Mouse (Mus musculus) Muller cell, postnatal 12 days (primary cell): ENCODE results near the gene Zfp935.
"Not testable (repeated sequence)": the region's sequence is repeated elsewhere in the genome, so short reads cannot be mapped to it uniquely, and the experiment has no call there.

ENCODE experiments used
- DNase-seq: peaks from one replicate; pipeline ENCODE4 v3.0.0-alpha.2; 2015; ENCODE audit errors: inconsistent ontology term

The Zfp935 gene

DNA sequence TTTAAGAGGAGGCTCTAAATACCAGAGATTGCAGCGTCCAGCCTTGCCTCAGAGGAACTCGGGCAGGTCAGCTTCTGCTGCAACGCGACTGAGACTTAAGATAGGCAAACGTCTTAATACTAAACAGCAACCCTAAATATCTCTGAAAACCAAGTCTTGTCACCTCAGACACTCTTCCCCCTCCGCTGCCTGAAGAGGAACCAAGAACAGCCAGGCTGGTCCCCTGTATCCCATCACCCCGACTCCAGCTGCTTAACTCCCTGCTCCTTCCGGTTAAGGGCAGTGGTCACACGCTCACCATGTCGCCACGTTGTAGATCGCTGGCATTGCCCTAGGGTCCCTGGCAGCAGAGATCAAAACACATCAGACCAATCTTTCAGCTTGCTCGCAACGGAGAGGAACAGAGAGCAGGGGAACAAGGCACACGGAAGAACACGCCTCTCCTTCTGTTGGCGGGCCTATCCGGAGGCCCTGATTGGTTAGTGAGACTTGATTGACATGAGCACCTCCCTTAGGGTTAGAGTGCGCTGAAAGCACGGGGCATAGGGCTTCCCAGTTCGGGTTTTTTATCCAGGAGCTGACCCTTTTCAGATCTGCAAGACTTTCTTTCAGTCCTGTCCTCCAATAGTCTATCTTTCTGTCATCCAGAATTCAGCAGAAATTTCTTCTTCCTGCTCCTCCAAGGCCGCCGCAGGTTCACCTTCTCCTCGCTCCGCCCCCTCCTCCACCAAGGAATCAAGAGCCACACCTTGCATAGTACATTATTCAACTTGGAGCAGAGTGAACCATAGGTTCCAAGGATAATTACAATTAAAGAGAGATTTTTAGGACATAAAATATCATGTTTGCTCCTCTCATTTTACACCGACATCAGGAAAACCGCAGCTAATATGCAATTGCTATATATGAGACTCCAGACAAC is at the start of gene Zfp935:
TSS of gene Zfp935 (minus strand) at position 323 of the 922 bp plus-strand sequence.
- DNase-seq, result peak; percentile 20

DNA sequence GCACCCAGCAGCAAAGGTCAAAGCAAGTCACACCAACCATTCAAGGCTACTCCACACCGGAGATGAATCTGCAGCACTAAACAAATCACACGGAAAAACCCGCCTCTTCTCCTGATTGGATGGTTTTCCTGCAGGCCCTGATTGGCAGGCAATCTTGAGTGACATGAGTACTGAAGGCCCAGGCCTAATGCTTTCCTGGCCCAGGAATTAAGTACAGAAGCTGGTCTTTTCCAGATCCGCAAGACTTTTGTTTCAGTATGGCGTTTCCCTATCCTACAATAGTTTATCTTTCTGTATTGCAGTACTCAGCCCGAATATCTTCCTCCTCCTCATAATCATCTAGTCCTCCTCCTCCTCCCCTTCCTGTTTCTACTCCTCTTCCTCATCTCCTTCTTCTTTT is 12.8 kb upstream of the Zfp935 start, which contains the start of gene Zfp934:
TSS of gene Zfp934 (minus strand) at position 101 of the 400 bp plus-strand sequence.
- not testable (repeated sequence) for DNase-seq

DNA sequence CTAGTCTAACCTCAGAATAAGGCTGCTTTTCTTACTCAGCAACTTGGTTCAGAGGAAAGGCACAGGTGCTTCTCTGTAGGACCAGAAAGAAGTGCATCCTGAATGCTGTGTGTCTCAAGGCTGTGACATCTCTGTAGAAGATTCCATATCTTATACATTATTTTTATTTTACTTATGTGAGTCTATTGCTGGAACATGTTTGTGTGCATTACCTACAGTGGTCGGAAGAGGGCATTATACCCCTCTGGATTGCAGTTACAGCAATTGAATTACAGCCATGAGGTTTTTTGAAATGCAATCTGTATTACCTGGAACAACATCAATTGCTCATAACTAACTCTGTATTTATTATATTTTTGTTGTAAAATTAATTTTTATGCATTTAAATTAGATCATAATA is 3.4 kb upstream of the Zfp935 start:
- DNase-seq, result not testable (repeated sequence)

DNA sequence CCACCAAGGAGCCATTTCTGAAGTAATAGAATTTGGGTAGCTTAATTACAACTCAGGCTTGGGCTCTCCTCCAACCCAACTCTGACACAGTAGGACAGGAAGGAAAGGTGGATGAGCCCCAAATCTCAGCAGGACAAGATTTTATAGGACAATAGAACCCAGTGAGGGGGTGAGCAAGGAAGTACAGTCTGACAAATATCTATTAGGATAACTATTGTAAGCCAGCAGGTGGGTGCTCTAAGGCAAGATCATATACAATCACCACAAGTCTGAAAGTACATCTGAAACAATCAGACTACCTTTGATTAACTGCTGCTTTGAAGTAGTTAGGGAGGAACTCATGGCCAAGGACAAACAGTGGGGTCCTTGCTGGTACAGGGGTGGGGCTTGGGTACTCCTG is 28.2 kb downstream of the Zfp935 start:
- DNase-seq, result not testable (repeated sequence)

DNA sequence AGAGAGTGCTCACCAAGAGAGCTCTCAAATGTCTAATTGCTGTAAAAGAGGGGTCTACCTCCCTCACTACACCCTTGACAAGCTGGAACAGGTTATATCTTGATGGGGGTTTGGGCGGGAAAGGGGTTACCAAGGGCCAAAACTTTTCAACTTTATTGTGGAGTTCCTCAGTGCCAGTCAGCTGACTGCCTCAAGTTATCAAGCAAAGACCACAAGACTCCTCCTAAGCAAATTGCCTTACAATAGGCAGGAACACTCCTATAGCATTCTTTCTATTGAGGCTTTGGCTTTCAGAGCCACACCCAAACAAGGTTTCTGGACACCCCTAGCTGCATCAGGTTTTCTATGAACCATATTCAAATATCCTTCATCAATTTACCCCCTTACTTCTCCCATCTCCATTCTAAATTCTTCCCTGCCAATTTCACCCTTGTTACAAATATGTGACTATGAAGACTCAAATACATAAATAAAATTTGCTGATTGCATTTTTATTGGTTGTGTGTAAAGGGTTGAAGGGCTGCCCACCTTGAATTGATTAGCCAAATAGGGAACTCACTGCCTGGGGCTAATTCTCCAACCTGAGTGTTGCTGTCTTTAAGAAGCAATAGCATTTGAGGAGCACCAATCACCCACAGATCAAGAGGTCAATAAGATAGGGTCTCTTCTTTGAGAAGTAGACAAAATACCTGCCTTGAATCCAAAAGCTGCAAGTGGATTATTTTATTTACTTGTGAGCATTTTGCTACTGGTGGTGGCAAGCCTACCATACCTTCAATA is 47.5 kb downstream of the Zfp935 start:
- not testable (repeated sequence) for DNase-seq

DNA sequence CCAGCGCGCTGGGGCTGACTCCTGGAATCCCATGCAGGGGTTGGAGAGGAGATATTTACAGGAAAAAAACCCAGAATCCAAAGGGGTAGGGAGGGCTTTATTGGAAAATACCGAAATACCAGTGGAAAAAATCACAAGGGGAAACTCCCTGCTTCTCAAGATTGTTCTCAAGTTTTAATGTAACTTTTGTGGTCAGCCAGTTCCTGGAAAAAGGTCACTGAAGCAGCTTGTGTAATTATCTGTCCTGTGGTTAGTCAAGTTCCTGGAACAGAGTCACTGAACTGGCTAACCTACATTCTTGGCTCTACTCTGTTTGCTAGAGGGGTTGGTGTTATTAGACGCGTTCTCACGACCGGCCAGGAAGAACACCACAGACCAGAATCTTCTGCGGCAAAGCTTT is 85.7 kb downstream of the Zfp935 start:
- not testable (repeated sequence) for DNase-seq

DNA sequence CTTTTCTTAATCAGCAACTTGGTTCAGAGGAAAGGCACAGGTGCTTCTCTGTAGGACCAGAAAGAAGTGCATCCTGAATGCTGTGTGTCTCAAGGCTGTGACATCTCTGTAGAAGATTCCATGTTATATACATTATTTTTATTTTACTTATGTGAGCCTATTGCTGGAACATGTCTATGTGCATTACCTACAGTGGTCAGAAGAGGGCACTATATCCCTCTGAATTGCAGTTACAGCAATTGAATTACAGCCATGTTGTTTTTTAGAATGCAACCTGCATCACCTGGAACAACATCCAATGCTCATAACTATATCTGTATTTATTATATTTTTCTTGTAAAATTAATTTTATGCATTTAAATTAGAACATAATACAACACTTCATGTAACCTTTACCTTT is 88.4 kb downstream of the Zfp935 start:
- DNase-seq, result peak; percentile 42

DNA sequence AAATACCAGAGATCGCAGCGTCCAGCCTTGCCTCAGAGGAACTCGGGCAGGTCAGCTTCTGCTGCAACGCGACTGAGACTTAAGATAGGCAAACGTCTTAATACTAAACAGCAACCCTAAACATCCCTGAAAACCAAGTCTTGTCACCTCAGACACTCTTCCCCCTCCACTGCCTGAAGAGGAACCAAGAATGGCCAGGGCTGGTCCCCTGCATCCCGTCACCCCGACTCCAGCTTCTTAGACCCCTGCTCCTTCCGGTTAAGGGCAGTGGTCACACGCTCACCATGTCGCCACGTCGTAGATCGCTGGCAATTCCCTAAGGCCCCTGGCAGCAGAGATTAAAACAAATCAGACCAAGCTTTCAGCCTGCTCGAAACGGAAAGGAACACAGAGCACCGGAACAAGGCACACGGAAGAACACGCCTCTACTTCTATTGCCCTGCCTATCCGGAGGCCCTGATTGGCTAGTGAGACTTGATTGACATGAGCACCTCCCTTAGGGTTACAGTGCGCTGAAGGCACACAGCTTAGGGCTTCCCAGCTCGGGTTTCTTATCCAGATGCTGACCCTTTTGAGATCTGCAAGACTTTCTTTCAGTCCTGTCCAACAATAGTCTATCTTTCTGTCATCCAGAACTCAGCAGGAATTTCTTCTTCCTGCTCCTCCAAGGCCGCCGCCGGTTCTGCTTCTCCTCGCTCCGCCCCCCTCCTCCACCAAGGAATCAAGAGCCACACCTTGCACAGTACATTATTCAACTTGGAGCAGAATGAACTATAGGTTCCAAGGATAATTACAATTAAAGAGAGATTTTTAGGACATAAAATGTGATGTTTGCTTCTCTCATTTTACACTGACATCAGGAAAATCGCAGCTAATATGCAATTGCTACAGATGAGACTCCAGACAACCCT is 91.6 kb downstream of the Zfp935 start, which contains the start of gene Gm49359:
TSS of gene Gm49359 (minus strand) at position 409 of the 911 bp plus-strand sequence.
- DNase-seq, result peak; percentile 78
